Mouse (Mus musculus) midbrain, embryonic 15.5 days (tissue): ENCODE measurements around the gene Mtmr12. TPM values are rescaled to one million over a fixed set of nuclear protein-coding genes. Genes with fewer than 3 reads are reported as not detected.
"Not testable (repeated sequence)": the region's sequence is repeated elsewhere in the genome, so short reads cannot be mapped to it uniquely, and the experiment has no call there.

Source experiments
- ATAC-seq: fragments of 200-750 bp; cut with Nextera tagmentation; replicated peaks from 2 replicates; pipeline ENCODE4 v1.8.0; 2017; ENCODE audit warnings: moderate TSS enrichment
- H3K27ac ChIP-seq: fragments of 300-500 bp; sonication (generic); 2 replicates; pipeline ENCODE4 v1.5.1; 2015; ENCODE audit warnings: mild to moderate bottlenecking, inconsistent platforms
- H3K27me3 ChIP-seq: fragments of 300-500 bp; sonication (generic); replicated peaks from 2 replicates; pipeline ENCODE4 v1.6.1; 2015; ENCODE audit warnings: inconsistent platforms
- H3K36me3 ChIP-seq: fragments of 300-500 bp; sonication (generic); replicated peaks from 2 replicates; pipeline ENCODE4 v1.6.1; 2015; ENCODE audit warnings: inconsistent platforms
- H3K4me1 ChIP-seq: fragments of 300-500 bp; sonication (generic); 2 replicates; pipeline ENCODE4 v1.6.1; 2015; ENCODE audit warnings: inconsistent platforms
- H3K4me2 ChIP-seq: fragments of 300-500 bp; sonication (generic); 2 replicates; pipeline ENCODE4 v1.6.1; 2015; ENCODE audit warnings: inconsistent platforms, mild to moderate bottlenecking, moderate library complexity
- H3K4me3 ChIP-seq: fragments of 300-500 bp; sonication (generic); 2 replicates; pipeline ENCODE4 v1.5.1; 2015; ENCODE audit warnings: mild to moderate bottlenecking, inconsistent platforms
- H3K9ac ChIP-seq: fragments of 300-500 bp; sonication (generic); 2 replicates; pipeline ENCODE4 v1.6.1; 2015; ENCODE audit warnings: mild to moderate bottlenecking, inconsistent platforms
- H3K9me3 ChIP-seq: fragments of 300-500 bp; sonication (generic); 2 replicates; pipeline ENCODE4 v1.6.1; 2016; ENCODE audit warnings: inconsistent platforms
- WGBS: fragments of 180-500 bp; shearing (Covaris S2); methylation state at CpG from one replicate; pipeline ENCODE4 v1.1.7; 2015; ENCODE audit warnings: mixed read lengths; 5-methylcytosine and 5-hydroxymethylcytosine counted together
- polyA plus RNA-seq: library from polyadenylated mRNA; unstranded; fragments of >200 nt; fragmentation: Nextera tagmentation; extraction: Ambion mirVana; gene quantifications from 2 replicates; pipeline ENCODE4 v1.2.1, GENCODE M21; 2015

Gene Mtmr12
- polyA plus RNA-seq, 1 experiment from 2014 or later = 9.6 TPM

GRCm38 (mm10) chr15:12203008-12203407 is 1.8 kb upstream of the Mtmr12 start:
- H3K9ac ChIP-seq, H3K9me3 ChIP-seq, H3K36me3 ChIP-seq, ATAC-seq, H3K27me3 ChIP-seq, H3K4me3 ChIP-seq, H3K4me2 ChIP-seq, H3K27ac ChIP-seq: not testable (repeated sequence)
- peaks cover 27% of the 10 kb centered on the region for H3K4me1 ChIP-seq
- 91% methylated on average over 5 of the region's 5 CpGs for WGBS

- Histone ChIP-seq H3K4me1 (peaks cover 27% of the 10 kb centered on the region), H3K4me2 (peak overlapping the region; percentile 57), H3K36me3 (no peaks in the 10 kb centered on the region), H3K27ac (0 out of 2 replicates have a peak overlapping the region, but pooled peaks have one; percentile 68), H3K4me3 (peak overlapping the region; percentile 64), H3K9ac (no peak overlapping the region), H3K27me3 (no peaks in the 10 kb centered on the region), H3K9me3 (no peaks in the 10 kb centered on the region)
- 45% methylated on average over 10 of the region's 10 CpGs for WGBS
- ATAC-seq = no peak
Measured at GRCm38 (mm10) chr15:12203512-12204318, 1.1 kb upstream of the Mtmr12 start.

DNA sequence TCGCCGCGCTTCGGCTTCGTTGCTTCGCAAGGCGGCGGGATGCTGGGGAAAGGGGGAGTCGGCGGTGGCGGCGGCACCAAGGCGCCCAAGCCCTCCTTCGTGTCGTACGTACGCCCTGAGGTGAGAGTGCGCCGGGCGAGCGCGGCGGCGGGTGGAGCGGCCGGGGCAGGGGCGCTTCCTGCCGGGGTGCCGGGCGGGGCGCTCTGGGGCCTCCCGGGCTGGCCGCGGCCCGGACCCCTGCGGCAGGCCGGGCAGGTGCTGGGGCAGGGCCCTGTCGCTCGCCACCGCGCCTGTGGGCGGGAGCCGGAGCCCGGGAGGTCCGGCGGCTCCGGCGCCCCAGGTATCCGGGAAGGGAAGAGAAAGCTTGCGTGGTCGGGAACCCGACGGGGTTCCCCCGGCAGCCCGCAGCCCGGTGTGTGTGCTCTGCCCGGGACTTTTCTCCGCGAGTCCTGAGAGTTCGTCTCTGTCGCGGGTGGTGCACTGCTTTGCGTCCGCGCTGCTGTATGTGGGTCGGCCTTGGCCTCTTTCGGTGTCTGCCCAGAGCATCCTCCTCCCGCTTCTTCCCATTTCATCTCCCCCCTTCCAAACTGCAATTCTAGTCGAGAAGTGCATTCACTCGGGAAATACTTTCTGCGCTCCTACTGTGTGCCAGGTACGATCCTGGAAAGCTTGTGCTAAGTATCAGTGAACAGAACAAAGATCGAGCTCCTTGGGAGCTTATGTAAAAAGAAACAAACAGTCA is 503 bp downstream of the Mtmr12 start:
- peaks cover 31% of the 10 kb centered on the region for H3K4me1 ChIP-seq
- peak overlapping the region; percentile 82 for H3K9ac ChIP-seq
- ATAC-seq = peak; percentile 89
- H3K36me3 ChIP-seq = no peaks in the 10 kb centered on the region
- H3K4me2 ChIP-seq = peak overlapping the region; percentile 57
- H3K27ac ChIP-seq = peak overlapping the region; percentile 93
- peak overlapping the region; percentile 64 for H3K4me3 ChIP-seq
- H3K27me3 ChIP-seq = no peaks in the 10 kb centered on the region
- H3K9me3 ChIP-seq = no peaks in the 10 kb centered on the region
- WGBS = under 1% methylated on average over 47 of the region's 73 CpGs

DNA sequence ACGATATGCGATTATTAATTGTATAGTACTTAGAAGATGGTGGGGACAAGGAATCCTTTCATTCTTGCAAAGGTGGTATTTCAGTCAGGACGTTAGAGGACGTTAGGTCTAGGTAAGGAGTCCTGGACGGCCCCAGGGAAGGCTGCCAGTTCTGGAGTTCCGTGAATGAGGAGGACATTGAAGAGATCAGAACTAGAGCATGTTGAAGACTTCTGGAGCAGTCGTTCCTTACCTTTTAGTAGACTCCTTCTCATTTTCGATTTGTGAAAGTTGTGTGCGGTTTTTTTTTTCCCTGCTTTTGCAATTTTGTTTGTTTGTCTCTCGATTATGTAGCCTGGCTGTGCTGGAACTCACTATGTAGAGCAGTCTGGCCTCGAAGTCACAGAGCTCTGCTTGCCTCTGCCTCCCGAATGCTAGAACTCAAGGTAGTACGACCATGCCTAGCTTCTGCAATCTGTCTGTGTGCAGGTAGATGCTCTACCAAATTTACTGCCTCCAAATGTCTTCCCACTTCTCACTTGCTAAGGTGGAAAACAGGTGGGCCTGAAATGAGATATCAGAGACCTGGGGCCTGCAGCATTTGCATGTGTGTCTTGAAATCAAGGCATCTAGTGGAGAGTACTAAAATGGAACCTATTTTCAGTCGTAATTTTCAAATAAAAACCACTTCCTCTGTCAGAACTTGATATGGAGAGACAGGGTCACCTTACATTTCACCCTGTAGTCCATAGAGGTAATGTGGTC is 1.2 kb downstream of the Mtmr12 start:
- ATAC-seq = no peak
- no peaks in the 10 kb centered on the region for H3K9me3 ChIP-seq
- H3K36me3 ChIP-seq = no peaks in the 10 kb centered on the region
- peak overlapping the region; percentile 57 for H3K4me2 ChIP-seq
- H3K4me3 ChIP-seq = peak overlapping the region; percentile 64
- WGBS = 36% methylated on average over 14 of the region's 14 CpGs
- no peaks in the 10 kb centered on the region for H3K27me3 ChIP-seq
- H3K27ac ChIP-seq = peak overlapping the region; percentile 93; the same call in 1 of the 2 replicates
- H3K9ac ChIP-seq = peak overlapping the region; percentile 82
- peaks cover 31% of the 10 kb centered on the region for H3K4me1 ChIP-seq

- H3K27ac ChIP-seq = no peak overlapping the region
- no peaks in the 10 kb centered on the region for H3K27me3 ChIP-seq
- H3K4me1 ChIP-seq = peaks cover 31% of the 10 kb centered on the region
- no peaks in the 10 kb centered on the region for H3K36me3 ChIP-seq
- no peaks in the 10 kb centered on the region for H3K9me3 ChIP-seq
- peak overlapping the region; percentile 57 for H3K4me2 ChIP-seq
- peak overlapping the region; percentile 64; the same call in 1 of the 2 replicates for H3K4me3 ChIP-seq
- ATAC-seq = no peak
- WGBS = 46% methylated on average over 7 of the region's 7 CpGs
- H3K9ac ChIP-seq = no peak overlapping the region
Measured at GRCm38 (mm10) chr15:12206646-12207222, 1.9 kb downstream of the Mtmr12 start.

DNA sequence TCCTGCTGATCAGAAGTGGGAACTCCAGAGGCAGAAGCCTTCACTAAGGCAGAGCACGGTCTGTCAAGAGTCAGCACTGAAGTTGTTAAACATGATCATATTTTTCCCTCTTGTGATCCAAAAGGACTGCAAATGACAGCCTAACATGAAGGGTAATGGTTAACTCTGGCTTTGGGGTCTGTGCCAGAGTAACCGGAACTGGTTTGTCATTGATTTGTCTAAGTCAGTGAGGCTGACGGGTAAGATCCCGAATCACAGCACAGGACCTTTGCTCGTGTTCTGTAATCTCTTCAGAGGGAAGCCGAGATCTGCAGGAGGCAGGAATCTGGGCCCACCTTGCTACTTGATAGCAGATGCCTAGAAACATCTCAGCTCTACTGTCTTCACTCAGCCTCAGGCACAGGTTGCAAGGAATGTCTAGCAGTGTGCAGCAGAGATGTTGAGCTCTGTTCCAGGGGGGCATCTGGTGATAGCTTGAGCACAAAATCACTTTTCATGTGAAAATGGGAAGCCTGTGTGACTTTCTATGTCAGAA is 2.8 kb downstream of the Mtmr12 start:
- H3K36me3 ChIP-seq = no peaks in the 10 kb centered on the region
- no peaks in the 10 kb centered on the region for H3K9me3 ChIP-seq
- H3K27ac ChIP-seq = no peak overlapping the region
- no peak overlapping the region for H3K4me3 ChIP-seq
- H3K9ac ChIP-seq = no peak overlapping the region
- no peak for ATAC-seq
- no peaks in the 10 kb centered on the region for H3K27me3 ChIP-seq
- no peak overlapping the region for H3K4me2 ChIP-seq
- peaks cover 31% of the 10 kb centered on the region for H3K4me1 ChIP-seq
- 69% methylated on average over 6 of the region's 6 CpGs for WGBS

GRCm38 (mm10) chr15:12211577-12211976 is 6.7 kb downstream of the Mtmr12 start:
- H3K9me3 ChIP-seq = no peaks in the 10 kb centered on the region
- no peak overlapping the region for H3K4me2 ChIP-seq
- no peak overlapping the region for H3K4me3 ChIP-seq
- no peak overlapping the region for H3K27ac ChIP-seq
- no peaks in the 10 kb centered on the region for H3K36me3 ChIP-seq
- WGBS = 76% methylated on average over 8 of the region's 8 CpGs
- ATAC-seq = no peak
- H3K4me1 ChIP-seq = peaks cover 14% of the 10 kb centered on the region
- no peaks in the 10 kb centered on the region for H3K27me3 ChIP-seq
- H3K9ac ChIP-seq = no peak overlapping the region

GRCm38 (mm10) chr15:12212266-12212665 is 7.4 kb downstream of the Mtmr12 start:
- H3K4me3 ChIP-seq = no peak overlapping the region
- no peak overlapping the region for H3K4me2 ChIP-seq
- no peaks in the 10 kb centered on the region for H3K27me3 ChIP-seq
- ATAC-seq = no peak
- H3K4me1 ChIP-seq = peaks cover 9% of the 10 kb centered on the region
- WGBS = 90% methylated on average over 1 of the region's 1 CpGs
- no peaks in the 10 kb centered on the region for H3K9me3 ChIP-seq
- H3K27ac ChIP-seq = no peak overlapping the region
- H3K36me3 ChIP-seq = no peaks in the 10 kb centered on the region
- H3K9ac ChIP-seq = no peak overlapping the region

- no peak overlapping the region for H3K4me3 ChIP-seq
- 78% methylated on average over 14 of the region's 14 CpGs for WGBS
- H3K36me3 ChIP-seq = no peaks in the 10 kb centered on the region
- no peak overlapping the region for H3K27ac ChIP-seq
- no peak for ATAC-seq
- no peaks in the 10 kb centered on the region for H3K9me3 ChIP-seq
- H3K27me3 ChIP-seq = no peaks in the 10 kb centered on the region
- H3K4me1 ChIP-seq = peaks cover 7% of the 10 kb centered on the region; the same call in 1 of the 2 replicates
- H3K4me2 ChIP-seq = no peak overlapping the region
- no peak overlapping the region for H3K9ac ChIP-seq
Measured at GRCm38 (mm10) chr15:12214531-12215414, 9.9 kb downstream of the Mtmr12 start.

GRCm38 (mm10) chr15:12215415-12215718 is 10.5 kb downstream of the Mtmr12 start:
- Histone ChIP-seq H3K36me3 (no peaks in the 10 kb centered on the region), H3K27me3 (no peaks in the 10 kb centered on the region), H3K9me3 (no peaks in the 10 kb centered on the region), H3K9ac (no peak overlapping the region), H3K27ac (no peak overlapping the region), H3K4me2 (no peak overlapping the region), H3K4me1 (peaks cover 7% of the 10 kb centered on the region; the same call in 1 of the 2 replicates), H3K4me3 (no peak overlapping the region)
- no peak for ATAC-seq
- 91% methylated on average over 5 of the region's 5 CpGs for WGBS

GRCm38 (mm10) chr15:12216119-12216518 is 11.3 kb downstream of the Mtmr12 start:
- ATAC-seq = no peak
- H3K27ac ChIP-seq = no peak overlapping the region
- no peaks in the 10 kb centered on the region for H3K36me3 ChIP-seq
- H3K4me2 ChIP-seq = no peak overlapping the region
- no peak overlapping the region for H3K4me3 ChIP-seq
- no peaks in the 10 kb centered on the region for H3K9me3 ChIP-seq
- H3K4me1 ChIP-seq = peaks cover 9% of the 10 kb centered on the region; the same call in 1 of the 2 replicates
- no peak overlapping the region for H3K9ac ChIP-seq
- H3K27me3 ChIP-seq = no peaks in the 10 kb centered on the region
- WGBS = 97% methylated on average over 8 of the region's 8 CpGs
